Mouse (Mus musculus) cerebral cortex, adult 2 months (tissue): ENCODE data around the gene Dnal1.

Experiments used
- WGBS: fragments of 180-500 bp; shearing (Covaris S2); methylation state at CpG from one replicate; pipeline ENCODE4 v1.1.7; 2018; 5-methylcytosine and 5-hydroxymethylcytosine counted together

The Dnal1 gene

DNA sequence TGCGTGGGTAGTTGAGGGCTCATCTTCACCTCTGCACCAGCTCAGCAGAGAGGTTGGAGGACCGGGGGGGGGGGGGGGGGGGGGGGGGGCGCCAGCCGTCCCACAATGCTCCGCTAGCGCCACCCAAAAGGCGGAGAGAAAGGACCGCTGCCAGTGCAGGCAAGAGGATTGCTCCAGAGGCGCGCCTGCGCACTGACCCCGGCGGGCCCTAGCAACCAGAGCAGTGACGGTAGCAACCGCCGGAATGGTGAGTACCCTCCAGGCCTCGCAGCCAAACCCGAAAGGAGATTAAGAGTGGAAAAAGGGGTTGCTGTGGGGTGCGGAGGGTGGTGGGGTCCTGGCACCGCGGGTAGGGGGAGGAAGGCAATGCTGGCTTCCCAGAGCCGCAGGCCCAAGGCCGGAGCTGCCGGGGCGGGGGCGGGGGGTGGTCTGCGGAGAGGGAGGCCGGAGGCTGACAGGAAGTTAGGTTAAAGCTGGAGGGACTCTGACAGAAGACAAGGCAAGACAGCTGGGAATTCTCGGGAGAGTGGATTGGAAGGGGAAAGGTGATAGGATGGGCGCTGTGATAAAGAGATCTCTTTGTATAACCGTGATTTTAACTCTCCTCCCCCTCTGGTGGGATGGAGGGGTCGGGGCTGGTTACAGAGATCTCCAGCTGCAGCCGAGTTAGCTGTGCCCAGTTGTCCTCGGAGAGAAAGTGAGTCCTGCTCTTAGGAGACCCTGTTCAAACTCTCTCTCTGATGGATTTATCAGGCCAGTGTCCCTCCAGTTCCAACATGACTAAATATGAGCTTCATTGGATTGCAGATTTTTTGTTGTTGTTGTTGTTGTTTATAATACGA is at the start of gene Dnal1:
Gene Dnal1 (plus strand): TSS at position 214 of the 842 bp plus-strand sequence.
- WGBS = 2% methylated on average over 32 of the region's 35 CpGs

DNA sequence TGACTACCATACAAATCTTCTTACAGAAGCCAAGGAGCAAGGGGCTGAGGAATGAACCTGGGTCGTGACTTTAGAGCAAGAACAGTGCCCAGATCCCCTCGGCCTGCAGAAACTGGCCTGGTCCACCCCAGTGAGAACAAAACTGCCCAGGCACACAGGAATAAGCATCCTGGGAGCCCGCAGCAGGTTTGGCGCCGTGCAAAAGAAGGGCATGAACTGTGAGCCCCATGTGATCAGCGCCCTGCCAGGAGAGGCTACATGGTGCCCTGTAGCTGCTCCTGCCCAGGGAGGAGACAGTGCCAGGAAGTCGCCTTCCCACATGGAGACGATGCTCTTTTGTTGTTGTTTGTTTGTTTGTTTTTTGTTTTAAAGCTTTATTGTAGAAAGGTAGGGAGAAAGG is 49.5 kb upstream of the Dnal1 start:
- 79% methylated on average over 8 of the region's 8 CpGs for WGBS

DNA sequence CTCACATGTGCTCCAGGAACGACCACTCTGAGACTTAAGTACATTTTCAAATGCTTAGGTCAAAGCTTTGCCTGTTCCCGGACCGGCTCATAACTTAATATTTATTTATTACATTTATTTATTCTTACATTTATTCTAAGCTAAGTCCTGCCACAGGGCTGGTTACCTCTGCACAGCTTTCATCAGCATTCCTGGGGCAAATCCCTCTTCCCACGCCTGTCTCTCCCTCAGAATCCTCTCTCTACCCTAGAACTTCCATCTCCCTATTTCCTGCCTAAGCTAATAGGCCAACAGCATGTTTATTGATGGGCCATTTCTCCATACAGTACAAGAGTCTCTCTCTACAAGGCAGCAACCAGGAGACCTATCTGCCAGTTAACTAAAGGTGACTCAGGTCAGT is 46.4 kb upstream of the Dnal1 start:
- 93% methylated on average over 4 of the region's 4 CpGs for WGBS

DNA sequence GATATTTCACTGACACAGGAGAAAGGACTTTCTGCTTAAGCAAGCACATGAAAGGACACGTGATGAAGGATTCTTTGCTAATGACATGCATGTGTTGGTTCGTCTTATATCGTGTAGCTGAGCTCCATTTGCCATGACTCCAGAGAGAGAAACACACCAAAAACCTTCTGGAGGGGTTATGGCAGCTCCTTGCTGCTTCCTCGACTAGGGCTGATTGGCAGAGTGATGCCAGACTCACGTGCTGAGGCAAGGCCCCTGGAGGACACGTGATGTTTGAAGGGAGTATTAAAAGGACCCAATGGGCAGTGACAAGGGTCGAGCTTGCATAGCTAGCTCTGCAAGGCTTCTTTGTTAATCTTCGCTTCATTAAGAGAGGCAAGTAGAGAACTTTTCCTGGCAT is 45.9 kb upstream of the Dnal1 start:
- 78% methylated on average over 8 of the region's 8 CpGs for WGBS

DNA sequence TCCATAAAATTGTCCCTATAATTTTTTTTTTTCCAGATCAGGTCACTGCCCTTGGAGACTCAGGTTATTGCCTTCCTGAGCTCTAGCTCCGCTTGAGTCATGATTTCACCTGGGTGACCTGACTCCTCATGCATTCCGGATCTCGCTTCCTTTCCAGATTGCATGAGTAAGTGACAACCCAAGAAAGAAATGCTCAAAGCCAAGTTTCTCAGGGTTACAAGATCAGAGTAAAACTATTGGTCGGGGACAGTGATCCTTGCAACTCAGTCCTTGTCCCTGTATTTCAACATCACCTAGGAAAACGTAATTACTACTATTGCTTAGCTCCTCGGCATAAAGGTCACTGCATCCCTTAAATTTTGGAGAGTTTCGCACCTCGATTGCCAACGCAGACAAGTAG is 45.2 kb upstream of the Dnal1 start, which contains the start of gene Acot5:
Gene Acot5 (plus strand): TSS at position 340 of the 400 bp plus-strand sequence.
- 59% methylated on average over 9 of the region's 9 CpGs for WGBS

DNA sequence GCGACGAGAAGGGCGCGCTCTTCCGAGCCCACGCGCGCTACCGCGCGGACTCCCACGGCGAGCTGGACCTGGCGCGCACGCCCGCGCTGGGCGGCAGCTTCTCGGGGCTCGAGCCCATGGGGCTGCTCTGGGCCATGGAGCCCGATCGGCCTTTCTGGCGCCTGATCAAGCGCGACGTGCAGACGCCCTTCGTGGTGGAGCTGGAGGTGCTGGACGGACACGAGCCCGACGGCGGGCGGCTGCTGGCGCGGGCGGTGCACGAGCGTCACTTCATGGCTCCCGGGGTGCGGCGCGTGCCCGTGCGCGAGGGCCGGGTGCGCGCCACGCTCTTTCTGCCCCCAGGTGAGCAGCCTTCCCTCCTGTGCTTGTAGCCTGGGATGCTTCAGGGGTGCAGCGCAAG is 44.6 kb upstream of the Dnal1 start:
- WGBS = 3% methylated on average over 40 of the region's 52 CpGs

DNA sequence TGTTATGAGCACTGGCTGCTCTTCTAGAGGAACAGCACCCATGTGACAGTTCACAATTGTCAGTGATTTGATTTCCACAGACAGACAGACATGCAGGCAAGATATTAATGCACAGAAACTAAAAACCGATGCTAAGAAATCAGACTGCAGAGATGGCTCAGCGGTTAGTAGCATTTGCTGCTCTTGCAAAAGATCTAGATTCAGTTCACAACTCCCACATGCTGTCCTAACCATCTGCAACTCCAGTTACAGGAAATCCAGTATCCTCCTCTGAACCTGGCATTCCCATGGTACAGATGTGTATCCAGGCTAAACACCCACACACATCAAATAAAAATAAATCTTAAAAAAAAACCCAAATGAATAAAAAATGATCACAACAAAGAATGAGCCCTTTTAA is 42.5 kb upstream of the Dnal1 start:
- WGBS = 51% methylated on average over 2 of the region's 2 CpGs

DNA sequence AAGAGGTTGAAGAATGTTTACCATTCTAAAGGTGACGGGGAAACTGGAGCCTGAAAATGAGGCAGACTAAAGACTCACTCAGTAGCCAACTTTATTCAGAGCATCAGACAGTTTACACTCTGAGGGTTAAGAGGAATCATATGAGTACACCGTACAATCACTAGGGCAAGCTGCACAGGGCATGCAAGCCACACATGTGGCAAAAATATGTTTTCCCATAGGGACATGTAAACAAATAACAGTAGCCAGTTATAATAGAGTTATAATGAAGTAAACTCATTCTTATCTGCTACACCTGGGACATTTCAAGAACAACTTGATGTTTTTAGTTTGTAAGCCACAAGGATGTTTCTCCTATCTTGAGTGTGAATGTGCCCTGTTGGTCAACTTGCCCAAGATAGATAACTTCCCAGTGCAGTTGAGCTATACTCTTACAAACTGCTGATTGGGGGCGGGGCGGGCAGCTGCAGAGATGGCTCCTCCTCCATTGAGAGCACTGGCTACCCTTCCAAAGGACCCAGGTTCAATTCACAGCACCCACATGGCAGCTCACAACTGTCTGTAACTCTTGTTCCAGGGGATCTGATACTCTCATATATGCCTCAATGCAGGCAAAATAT is 36.7 kb upstream of the Dnal1 start:
- WGBS = 90% methylated on average over 4 of the region's 4 CpGs

DNA sequence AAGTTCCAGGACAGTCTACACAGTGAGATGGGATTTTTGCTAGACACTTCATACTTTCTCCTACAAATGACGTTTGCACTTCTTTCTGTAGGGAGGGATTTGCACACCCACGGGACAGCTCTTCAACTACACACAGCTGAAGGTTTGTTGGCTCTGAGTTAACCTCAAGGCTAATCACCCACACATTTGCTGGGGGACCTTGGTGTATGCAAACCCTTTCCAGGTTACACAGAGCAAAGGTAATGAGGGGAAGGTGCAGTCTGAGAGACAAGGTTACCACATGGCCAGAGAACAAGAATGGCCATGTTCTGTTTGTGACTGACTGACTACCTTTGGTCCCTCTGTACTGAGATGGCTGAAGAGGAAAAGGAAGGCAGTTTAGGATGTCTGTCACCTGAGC is 30.3 kb upstream of the Dnal1 start:
- 86% methylated on average over 2 of the region's 2 CpGs for WGBS

DNA sequence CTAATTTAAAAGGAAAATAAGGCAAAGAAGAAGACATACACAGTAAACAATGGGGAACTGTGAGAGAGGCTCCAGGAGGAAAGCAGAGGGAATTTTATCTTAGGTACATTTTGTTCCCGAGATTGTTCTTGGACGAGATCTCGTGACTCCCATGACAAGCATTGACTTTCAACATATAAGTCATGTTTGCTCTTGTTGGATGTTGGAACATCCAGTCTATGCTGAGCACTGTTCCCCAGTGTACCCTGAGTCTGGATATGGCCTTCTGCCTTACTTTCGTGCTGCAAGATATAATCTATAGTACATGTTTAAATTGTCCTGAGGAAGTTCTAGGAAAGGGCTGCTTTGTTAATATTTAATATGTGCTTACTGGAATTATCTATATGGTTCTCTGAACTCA is 29.6 kb upstream of the Dnal1 start:
- 89% methylated on average over 4 of the region's 4 CpGs for WGBS

DNA sequence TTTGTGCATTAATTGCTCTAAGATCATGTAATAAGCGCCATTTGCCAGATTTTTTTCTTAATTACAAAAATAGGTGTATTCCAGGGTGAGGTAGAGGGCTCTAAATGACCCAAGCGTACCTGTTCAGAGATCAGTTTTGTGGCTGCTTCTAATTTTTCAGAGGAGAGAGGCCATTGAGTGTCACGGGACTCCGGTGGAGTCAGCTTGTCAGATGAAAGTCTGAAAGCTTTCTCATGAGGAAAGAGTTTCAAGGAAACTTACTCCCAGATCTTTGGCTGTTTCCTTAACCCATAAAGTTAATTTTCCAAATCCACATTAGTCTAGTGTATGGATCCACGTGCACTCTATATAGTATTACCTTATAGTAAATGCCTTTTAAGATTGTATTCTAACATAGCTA is 19.5 kb upstream of the Dnal1 start:
- WGBS = 90% methylated on average over 5 of the region's 5 CpGs

DNA sequence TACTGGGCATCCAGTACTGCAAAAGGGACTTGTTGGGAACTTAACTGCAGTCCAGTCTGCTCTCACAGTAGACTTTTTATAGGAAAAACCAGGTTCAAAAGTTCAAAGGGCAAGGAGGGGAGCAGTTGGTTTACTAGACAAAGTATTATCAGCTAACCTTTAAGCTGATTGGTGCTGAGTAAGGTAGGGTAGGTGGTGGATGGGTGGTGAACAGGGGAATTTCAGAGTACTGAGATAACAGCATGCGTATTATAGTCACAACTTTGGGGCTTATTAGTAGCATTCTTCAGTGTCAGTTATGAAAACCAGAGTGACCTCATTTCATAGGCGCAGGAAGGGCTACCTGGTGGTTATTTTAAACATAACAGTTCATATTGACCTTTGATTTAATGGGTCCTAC is 14.6 kb upstream of the Dnal1 start:
- WGBS = 97% methylated on average over 2 of the region's 2 CpGs

DNA sequence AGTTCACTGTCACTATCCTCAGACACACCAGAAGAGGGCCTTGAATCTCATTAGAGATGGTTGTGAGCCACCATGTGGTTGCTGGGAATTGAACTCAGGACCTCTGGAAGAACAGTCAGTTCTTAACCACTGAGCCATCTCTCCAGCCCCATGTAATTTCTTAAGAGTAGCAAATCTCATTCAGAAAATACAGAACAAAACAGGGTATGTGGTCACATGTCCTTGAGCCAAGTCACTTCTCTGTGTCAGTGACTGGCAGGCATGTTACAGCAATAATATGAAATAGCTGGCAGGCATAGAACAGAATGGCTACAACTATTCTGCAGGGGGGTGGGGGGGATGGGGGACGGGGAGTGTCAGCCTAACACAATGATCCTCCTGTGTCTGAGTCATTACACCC is 14.1 kb upstream of the Dnal1 start:
- 17% methylated on average over 1 of the region's 1 CpGs for WGBS

DNA sequence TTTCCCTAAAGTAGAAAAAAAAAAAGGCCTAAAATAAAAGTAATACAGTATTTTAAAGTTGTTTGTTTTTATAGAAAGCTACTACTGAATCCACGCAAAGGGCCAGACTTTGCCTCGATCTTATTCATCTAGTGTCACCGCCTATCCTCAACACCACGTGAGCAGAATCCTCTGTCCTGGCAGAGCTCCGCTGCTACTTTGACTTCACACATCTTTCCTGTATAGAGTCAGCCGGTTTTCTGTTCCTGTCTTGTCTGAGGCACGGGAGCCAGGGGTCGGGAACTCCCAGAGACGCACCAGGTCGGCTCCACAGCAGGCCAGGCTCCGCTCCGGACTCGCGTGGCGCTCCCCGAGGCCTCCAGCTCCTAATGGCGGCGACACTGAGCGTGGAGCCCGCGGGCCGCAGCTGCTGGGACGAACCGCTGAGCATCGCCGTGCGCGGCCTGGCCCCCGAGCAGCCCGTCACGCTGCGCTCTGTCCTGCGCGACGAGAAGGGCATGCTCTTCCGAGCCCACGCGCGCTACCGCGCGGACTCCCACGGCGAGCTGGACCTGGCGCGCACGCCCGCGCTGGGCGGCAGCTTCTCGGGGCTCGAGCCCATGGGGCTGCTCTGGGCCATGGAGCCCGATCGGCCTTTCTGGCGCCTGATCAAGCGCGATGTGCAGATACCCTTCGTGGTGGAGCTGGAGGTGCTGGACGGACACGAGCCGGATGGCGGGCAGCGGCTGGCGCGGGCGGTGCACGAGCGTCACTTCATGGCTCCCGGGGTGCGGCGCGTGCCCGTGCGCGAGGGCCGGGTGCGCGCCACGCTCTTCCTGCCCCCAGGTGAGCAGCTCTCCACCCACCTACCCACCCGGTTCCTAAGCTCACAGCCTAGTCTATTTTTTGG is 13.3 kb upstream of the Dnal1 start, which contains the start of gene Acot6:
Gene Acot6 (plus strand): TSS at position 51 of the 889 bp plus-strand sequence.
- under 1% methylated on average over 77 of the region's 80 CpGs for WGBS

DNA sequence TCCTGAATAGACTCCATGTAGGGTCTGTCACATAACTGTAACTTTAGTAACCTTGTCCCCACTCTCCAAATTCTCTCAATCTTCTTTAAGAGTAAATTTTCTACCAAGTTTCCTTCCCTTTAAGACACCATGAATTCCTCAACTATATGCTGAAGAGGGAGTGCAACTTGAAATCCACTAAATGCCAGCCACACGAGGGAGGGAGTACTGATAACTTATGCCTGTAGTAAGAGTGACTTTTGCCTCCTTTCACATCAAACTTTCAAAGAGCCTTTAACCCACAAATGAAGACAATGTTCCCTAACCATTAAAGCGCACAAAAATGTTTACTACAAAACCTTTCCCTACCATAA is 12.7 kb upstream of the Dnal1 start:
- 53% methylated on average over 2 of the region's 2 CpGs for WGBS

DNA sequence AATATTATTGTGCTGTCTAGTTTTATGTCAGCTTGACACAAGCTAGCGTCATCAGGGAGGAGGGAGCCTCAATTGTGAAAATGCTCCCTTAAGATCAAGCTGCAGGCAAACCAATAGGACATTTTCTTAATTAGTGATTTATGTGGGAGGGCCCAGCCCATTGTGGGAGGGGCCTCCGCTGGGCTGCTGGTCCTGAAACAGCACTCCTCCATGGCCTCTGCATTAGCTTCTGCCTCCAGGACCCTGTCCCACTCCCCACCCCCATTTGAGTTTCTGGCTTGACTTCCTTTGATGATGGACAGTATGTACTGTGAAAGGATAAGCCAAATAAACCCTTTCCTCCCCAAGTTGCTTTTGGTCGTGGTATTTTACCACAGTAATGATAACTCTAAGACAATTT is 7.2 kb upstream of the Dnal1 start:
- 86% methylated on average over 3 of the region's 3 CpGs for WGBS

DNA sequence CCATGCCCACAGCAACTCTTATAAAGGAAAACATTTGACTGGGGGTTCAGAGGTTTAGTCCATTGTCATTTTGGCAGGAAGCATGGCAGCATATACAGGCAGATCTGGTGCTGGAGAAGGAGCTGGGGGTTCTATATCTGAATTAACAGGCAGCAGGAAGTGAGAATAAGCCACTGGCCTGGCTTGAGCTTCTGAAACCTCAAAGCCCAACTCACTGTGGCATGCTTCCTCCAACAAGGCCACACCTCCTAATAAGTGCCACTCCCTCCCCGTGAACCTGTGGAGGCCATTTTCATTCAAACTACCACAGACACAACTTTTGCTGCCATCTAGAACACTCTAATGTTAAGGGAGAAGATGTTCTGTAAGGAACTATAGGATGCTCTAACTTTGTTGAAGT is 6.5 kb upstream of the Dnal1 start:
- WGBS = 63% methylated on average over 1 of the region's 1 CpGs

DNA sequence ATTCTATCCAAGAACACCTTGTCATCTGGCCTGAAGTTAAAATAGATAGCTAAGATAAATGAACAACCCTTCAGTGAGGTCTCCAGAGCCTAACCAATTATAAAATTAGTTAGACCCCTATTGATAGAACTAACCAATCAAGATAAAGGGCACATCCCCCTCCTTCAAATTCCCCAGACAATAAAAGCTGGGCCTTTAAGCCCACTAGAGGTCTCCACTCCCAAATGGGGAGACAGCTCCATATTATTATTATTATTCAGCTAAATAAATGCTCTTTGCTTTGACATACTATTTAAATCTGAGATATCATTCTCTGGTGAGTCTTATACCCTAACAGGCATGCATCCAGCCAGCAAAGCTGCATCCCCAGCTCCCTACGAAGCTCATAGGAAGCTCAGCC is 4.2 kb upstream of the Dnal1 start:
- 84% methylated on average over 1 of the region's 1 CpGs for WGBS

DNA sequence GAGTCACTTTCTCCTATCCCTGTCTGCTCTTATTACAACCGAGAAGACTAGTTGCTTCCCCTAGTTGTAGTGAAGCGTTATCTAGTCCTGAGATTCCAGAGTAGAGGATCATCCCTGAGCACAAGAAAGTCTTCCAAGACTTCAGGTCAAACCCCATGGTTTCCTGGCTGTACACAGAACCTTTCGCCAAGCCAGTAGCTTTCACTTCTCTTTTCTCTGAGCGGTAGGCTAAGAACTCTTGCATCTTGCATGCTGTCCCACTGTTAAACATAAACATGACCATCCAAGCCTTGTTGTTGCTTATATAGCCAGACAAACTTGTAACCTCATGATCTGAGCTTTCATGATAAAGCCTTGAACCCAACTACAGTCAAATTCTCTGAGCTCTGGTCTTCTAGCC is 3.4 kb upstream of the Dnal1 start:
- 91% methylated on average over 4 of the region's 4 CpGs for WGBS

DNA sequence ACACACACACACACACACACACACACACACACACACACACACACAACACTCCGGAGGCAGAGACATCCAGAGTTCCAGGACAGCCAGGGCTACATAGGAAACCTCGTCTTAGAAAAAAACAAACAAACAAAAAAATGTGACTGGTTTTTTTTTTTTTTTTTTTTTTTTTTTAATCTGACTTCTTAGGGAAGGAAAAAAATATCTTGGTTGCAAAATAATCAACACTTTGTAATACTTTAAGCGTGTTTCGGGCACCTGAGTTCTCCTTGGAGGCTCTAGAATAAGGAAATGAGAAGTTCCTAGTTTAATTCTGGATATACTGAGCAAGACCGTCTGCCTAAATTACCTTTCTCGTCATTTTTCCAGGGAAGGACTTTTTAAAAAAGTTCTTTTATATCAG is 490 bp upstream of the Dnal1 start:
- 26% methylated on average over 6 of the region's 6 CpGs for WGBS

DNA sequence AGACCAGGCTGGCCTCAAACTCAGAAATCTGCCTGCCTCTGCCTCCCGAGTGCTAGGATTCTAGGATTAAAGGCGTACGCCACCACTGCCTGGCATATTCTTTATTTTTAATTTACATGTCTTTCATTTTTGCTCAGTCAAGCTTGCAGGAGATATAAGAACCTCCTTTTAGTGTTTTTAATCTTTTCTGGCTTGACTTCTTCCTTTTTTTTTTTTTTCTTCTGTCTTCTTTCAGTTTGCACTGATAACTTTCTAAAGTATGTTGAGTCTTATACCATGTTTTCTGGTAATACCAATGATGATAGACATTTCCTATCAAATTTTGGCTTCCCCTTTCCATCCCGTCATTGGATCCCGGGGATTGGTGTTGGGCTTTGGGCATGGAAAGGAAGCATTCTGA is 5.4 kb downstream of the Dnal1 start:
- WGBS = 96% methylated on average over 5 of the region's 5 CpGs

DNA sequence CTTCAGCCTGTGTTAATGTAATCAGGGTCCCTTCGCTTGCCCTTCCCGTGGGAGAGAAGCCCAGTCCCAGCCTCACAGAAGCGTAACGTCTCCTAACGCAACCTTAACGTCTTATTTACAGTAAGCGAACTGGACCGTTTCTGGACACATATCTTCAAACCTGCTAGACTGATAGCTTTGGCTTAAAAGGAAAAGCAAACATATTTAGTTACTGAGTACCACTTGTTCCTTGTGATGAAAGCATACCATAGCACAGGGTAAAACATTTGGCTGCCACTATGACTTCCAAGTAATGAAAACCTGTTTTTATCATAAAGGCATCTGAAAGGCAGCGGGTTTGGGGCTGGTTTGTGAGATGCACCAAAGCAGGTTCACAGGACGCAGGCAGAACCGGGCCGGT is 11.7 kb downstream of the Dnal1 start:
- WGBS = 77% methylated on average over 12 of the region's 12 CpGs
